Mouse (Mus musculus) cortical plate, adult 2 months (tissue): ENCODE measurements at regions not wholly inside any gene's neighbourhood (a gene's known extent, or its start where the extent isn't known, plus 50 kb on each side); places are given as distances from the start of the nearest gene placed in this dataset.

Source experiments
- CTCF ChIP-seq: fragments of 200-500 bp; IDR thresholded peaks from 2 replicates; pipeline ENCODE4 v1.5.1; 2011; ENCODE audit warnings: mild to moderate bottlenecking, control low read depth, low read length; ENCODE audit not compliant: insufficient read depth; ENCODE audit errors: extremely low read depth
- POLR2A ChIP-seq: fragments of 200-500 bp; IDR thresholded peaks from 2 replicates; pipeline ENCODE4 v1.6.1; 2011; ENCODE audit warnings: mild to moderate bottlenecking, low read length, control low read depth; ENCODE audit not compliant: insufficient read depth; ENCODE audit errors: extremely low read depth

GRCm38 (mm10) chrX:70580171-70580570 lies 103.2 kb upstream of the Tmem185a start:
- TF ChIP-seq POLR2A (no peak), CTCF (no peak)
